Mouse (Mus musculus) spleen, postnatal 36 days (tissue): ENCODE data around the gene Mcm5.
A peak's percentile ranks its signal among the peaks of the same experiment; 100 is the strongest.

Source experiments
- DNase-seq, 2 experiments: peaks; one replicate each; pipeline ENCODE4 v3.0.0; 2022; ENCODE audit warnings: low spot score in 2 of 2, mixed read lengths in 1 of 2

The Mcm5 gene

DNA sequence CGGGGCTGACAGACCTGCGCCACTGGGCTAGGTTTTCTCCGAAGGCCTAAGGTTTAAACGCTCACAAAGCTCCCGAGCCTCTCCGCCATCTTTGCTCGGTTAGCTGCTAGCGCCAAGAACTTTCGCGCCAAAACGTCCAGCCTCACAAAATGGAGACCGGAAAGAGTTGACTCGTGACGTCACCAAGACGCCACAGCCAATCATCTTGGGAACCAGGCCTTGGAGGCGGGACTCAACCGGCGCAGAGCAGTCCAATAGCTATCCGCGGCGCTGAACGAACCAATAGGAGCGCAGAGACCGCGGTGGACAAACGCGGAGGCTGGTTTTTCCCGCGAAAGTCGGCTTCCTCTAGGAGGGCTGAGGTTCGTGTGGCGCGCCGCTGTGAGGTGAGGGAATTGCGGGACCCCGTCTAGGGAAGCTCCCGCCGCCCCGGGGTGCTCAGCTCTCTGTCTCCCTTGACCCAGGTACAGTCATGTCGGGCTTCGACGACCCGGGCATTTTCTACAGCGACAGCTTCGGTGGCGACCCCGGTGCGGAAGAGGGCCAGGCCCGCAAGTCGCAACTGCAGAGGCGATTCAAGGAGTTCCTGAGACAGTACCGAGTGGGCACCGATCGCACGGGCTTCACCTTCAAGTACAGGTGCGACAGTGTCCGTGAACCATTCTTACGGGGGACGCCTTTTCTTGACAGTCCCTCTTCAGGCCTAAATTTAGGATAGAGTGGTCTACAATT, at the start of gene Mcm5:
Gene Mcm5, plus strand, starts transcription at position 334 of the 732 bp plus-strand sequence.
- DNase-seq = peak; percentile 98

DNA sequence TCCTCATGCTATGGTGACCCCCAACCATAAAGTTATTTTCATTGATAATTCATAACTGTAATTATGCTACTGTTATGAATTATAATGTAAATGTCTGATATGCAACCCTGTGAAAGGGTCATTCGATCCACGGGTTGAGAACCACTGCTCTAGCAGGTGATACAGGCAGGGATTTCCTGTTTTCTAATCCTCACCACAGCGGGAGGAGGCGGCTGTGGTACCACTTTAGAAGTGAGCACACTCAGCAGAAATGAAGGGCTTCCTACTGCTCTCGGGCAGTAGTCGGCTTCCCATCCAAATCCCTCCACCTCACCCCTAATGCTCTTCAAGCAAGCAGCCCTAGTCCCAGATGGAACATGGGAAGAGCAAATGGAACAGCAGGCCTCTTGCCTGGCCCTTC, 49.3 kb upstream of the Mcm5 start:
- DNase-seq = no peak

DNA sequence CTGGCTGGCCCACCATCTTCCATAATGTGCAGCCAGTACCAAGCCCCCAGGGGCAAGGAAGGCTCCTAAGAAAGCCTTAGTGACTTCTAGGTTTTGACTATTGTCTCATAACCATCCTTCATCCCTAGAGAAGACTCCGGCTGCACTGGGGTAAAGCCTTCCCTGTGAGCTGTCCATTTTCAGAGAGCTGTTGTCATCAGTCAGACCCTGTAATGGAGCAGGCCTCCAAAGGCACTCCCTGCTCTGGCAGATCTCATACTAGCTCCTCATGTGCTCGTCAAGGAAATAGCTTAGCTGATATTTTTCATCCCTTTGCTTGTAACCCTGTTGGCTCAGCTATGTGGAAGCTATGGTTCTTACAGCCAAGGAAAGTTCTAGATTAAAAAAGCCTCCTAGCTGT, 48.6 kb upstream of the Mcm5 start:
- no peak for DNase-seq

DNA sequence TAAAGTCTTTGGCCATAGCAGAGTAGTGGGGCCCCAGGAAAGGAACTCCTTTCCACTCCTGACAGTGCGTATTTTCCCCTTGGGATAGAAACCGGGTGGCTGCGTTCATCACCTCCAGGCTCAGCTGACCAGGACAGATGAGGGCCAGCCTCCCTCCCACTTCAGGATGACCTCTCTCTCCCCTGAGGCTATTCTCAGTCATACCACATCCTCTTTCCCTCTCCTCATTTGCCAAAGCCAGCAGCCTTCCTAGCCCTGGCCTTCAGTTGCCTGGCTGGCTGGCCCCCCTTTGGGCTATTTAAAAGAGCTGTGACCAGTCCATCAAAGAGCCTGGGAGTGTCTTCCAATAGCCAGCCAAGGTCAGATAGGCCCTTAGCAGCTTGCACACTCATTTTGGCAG, 46.1 kb upstream of the Mcm5 start:
- DNase-seq = no peak

DNA sequence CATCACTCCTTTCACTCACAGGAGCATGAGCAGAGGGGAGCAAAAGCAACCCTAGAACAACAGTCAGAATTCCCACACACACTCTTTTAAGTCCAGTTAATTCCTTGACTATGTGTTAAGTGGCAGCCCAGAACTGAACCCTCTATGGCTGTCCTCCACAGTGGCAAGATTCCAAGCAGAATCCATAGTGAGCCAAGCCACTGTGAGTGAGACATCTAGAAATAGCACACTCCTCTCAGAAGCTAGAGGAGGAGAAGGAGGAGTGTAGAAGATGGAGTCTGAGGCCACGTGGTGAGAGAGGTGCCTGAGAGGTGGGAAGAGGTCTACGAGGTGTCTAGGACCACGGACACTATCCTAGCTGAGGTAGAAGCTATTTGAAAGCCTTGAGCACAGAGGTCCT, 44.6 kb upstream of the Mcm5 start:
- no peak for DNase-seq

DNA sequence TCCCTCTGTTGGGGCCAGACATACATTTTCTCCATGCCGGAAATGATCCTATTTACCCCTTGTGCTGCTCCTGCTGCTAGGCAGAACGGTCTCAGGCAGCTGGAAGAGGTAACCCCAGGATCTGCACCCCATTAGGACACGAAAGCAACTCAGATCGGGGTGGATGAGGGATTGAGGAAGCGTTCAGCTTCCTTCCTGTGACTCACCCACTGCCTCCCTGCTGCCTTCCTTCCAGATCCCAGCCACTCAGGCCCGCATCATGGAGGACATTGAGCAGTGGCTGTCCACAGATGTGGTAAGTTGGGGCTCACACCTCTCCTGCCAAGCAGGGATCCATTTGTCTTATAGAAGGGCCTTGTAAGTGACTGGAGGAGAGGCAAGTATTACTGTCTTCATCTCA, 42.1 kb upstream of the Mcm5 start:
- no peak for DNase-seq

DNA sequence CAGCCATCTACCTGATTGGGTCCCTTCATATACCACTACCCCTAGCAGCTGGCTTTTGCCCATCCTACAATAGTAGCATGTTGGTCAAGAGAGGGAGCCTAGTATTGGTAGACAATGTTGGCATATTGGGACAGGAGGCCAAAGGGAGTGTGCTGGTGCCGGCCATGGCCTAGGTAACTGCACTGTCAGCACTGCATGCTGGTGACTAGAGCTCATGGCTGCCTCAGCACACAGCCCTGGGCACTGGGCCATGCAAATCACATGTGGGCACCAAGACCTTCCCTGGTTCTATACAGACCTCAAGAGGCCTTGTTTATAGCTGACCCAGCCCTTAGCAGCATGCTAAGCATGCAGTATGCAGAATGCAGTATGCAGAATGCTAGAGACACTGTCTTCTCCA, 39.1 kb upstream of the Mcm5 start:
- DNase-seq = no peak

DNA sequence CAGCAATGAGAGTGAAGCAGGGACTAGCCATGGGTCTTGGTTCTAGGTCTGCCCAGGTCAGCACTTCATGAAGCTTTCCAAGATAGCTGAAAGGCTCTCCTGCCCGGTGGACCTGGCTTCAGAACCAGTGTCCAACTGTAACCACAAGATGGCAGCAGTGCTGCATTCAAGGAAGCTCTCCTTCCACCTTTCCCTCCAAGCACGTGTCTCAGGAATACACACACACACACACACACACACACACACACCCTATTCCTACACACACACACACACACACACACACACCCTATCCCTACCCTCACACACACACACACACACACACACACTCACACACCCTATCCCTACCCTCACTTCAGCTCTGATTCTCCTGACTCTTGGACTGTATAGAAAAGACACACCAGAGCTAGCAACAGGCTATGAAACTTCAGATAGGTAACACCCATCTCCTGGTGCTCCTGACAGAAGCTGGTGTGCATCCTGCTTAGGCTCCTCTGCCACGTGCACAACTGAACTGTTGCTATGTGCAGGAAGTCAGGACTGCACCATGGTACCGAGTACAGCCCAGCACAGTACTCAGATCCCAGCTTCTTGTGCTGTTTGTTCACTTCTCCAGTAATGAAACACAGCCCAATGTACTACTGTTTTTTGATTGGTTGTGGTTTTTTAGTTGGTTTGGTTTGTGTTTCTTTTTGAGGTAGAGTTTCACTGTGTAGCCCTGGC, 37.6 kb upstream of the Mcm5 start:
- peak; percentile 45 to 67 for DNase-seq

DNA sequence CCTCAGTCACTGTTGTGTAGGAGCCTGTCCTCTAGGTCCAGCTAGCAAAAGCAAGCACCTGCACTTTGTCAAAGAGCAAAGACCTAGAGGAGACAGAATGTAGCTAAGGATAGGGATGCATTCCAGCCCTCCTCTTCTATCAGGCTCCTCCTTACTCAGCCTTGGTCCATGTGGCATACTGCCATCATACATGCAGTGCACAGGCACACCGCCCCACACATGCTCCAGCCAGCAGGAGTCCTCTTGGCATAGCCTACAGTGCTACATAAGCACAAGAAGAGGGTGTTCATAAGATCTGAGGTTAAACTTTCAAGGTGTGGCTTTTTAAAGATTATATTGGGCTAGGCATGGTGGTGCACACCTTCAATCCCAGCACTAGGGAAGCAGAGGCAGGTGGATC, 34.5 kb upstream of the Mcm5 start:
- DNase-seq = no peak

DNA sequence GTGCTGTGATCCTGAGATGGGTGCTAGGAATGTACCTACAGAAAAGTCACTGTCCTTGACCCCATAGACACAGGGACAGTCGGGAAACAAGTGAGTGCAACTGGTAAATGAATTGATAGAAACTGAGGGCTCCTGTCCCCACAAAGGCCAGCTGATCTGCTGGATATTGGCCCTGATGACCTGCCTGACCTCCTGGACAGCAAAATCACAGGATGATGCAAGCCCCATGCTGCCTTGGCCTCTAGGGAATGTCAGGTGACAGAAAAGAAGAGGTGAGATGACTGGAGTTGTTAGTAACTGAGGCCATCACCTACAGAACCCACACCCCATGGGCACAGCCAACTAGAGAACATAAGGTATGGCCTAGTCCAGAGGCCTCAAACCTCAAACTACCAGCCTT, 31.2 kb upstream of the Mcm5 start:
- no peak for DNase-seq

DNA sequence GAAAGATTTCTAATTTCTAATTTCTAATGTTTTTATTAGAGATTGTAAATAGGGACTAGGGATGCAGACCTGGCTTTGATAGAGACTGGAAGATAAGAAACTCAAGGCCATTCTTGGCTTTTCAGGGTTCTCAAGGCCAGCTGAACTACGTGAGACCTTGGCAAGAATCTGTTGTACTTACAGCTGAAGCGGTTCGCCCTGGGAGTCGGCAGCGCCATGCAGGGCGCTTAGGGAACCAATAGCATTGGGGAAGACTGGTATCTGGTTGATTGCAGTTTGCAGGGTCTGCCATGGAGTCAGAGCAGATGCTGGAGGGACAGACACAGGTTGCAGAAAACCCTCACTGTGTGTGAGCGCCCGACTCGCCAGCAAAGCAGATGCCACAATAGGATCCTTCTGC, 30.5 kb upstream of the Mcm5 start:
- DNase-seq = no peak

DNA sequence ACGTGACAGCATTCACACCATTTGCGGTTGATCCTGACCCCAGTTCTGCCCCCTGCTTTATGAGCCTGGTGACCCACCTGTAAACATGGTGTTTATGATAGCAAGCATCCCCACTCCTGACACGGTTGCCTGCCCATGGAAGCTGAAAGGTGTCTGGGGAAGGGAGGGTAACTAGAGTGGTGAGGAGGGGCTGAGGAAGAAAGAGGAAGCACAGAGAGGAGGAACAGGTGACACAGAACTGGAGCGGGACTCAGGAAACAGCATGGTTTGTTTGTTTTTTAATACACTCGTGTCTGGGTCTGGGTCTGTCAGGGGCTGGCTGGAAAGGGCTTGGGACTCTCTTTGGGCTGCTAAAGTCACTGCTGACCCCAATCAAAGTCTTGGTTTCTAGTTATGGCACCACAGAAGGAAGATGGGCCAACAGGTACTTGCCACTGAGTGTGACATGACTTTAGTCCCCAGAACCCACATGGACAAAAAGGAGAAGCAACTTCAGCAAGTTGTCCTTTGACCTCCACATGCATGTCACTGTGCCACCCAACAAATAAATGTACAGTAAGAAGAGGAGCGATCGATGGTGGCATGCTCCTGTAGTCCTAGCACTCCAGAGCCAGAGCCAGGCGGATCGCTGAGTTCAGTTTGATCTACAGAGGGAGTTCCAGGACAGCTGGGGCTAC, 27.9 kb upstream of the Mcm5 start:
- no peak for DNase-seq

DNA sequence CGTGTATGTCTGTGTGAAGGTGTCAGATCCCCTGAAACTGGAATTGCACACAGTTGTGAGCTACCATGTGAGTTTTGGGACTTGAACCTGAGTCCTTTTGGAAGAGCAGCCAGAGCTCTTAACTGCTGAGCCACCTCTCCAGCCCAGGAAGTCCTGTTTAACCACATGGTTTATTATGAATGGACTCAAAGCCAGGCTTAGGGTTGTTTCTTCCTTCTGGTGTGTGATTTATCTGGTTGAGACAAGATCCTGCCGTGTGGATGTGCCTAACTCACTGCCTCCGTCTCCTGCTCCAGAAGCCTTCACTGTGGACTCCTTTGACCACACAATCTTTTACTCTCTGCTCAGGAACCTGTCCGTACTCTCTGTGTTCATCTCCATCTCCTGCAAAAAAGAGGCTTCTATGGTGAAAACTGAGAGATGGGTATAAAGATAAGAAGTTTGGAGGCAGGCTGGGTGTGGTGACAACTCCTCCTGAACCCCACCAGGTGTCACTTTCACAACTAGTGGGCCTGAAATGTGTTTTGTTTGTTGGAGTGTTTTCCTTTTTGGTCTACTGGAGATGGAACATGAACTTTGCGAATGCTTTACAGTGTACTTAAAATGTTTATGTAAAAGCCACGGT, 27.1 kb upstream of the Mcm5 start:
- DNase-seq = no peak

DNA sequence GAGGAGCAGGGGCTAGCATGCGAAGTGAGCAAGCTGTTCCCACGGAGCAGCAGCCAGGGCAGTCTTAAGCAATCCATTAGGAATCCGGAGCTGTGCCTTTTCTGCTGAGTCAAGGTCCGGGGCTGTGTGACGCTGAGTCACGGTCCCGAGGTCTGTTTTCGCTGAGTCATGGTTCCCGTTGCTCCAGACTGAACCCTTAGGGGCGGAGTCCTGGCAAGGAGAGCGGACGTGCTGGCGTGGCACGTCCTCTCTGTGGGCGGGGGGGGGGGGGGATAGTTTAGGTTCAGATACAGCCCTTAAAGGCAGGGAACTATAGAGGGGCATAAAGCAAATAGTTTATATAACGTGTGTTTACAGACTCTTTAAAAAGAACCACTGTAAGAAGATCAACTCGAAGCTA, 25.5 kb upstream of the Mcm5 start:
- DNase-seq = peak; percentile 73 to 88

DNA sequence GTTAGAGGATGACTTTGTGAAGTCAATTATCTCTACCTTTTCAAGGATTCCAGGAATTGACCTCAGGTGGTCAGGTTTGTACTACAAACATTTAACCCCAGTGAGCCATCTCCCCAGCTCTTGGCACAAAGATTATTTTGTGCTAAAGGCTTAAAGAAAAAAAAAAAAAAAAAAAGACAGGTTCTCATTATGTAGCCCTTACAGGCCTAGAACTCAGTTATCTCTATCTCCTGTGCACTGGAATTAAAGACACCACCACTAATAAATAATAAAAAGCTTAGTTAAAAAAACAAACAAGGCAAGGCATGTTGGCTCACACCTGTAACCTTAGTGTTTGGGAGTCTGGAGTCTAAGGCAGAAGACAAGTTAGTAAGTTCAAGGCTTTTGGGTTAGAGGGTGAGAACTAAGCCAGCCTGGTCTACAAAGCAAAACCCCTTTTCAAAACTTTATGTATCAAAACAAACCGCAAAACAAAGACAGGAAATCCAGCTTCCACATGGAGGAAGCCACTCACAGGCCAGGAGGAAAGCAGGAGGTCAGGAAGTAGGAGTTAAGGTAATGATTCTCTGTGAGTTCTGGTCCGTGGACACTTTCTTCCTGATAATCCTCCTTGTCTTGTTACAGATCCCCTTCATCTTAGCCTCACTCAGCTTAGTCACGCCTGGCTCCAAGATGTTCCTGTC, 24.8 kb upstream of the Mcm5 start:
- no peak for DNase-seq

DNA sequence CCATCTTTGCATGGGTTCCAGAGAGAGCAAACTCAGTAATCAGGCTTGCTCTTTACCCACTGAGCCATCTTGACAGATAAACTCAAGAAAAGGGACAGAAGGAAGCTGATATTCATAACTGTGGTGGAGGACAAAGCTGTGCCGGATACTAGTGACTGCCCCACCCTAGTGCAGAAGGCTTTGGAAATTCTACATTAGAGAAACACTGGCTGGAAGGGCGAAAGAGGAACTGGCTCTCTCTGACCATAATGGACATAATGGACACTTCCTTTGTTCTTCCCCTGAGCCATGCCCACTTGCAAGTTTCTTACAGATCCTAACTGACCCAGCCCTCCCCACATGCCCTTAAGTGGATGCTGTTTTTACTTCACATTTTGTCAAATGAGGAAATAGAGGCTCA, 23.4 kb upstream of the Mcm5 start:
- DNase-seq = peak in 1 of 2 experiments; percentile 24

DNA sequence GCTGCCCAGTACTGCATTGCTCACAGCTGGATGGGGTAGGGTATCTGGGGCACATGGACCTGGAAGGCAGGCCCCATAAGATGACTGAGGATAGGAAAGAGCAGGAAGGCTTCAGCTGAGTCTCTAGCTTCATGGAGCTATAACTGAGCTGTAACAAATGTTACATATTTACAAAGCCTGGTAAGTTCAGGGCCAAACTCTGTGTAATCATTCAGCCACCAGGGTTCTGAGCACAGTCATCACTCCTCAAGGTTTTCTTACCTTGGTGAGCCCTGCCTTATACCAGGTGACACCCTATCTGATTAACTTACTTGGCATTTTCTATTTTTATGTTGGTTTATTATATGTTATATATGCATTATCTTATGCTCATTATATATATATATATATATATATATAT, 22.2 kb upstream of the Mcm5 start:
- DNase-seq = no peak

DNA sequence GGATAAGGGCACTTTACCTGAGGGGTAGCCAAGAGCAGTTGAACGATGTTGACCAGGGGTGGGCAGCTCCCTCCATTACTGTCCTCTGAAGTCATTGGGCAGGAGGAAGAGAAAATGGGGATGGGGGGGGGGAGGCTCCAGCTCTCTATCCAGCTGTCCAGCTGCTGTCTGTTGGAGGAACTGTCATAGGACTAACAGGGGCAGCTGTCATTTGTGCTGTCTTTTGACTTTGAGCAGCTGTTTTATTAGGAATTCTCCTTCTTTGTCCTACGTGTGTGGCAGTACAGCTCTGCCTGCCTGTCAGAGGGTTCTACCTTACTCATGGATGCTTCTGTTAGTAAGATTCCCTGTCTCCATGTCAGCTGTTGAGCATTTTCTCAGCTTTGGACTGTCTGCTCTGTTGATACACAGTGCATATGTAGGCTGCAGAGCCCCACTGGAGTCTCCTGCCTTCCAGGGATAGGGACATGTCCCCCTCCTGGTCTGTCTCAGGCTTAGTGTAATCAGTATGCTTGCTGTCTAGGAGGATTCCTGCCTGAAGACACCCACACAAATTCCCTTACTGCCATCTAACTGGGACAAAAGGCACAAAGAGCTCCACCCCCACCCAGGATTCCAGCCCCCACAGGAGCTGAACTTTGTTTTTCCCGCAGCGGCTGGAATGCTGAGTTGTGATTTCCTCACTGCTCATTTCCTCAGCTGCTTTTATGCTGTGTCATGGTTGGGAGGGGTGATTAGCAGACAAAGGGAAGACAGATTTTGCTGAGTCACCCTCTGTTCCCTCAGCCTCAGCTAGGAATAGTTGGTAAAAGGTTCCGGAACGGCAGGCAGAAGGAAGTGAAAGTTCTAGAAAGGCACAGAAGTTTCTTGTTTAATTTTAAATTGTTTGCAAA, 20.1 kb upstream of the Mcm5 start:
- peak; percentile 42 to 65 for DNase-seq

DNA sequence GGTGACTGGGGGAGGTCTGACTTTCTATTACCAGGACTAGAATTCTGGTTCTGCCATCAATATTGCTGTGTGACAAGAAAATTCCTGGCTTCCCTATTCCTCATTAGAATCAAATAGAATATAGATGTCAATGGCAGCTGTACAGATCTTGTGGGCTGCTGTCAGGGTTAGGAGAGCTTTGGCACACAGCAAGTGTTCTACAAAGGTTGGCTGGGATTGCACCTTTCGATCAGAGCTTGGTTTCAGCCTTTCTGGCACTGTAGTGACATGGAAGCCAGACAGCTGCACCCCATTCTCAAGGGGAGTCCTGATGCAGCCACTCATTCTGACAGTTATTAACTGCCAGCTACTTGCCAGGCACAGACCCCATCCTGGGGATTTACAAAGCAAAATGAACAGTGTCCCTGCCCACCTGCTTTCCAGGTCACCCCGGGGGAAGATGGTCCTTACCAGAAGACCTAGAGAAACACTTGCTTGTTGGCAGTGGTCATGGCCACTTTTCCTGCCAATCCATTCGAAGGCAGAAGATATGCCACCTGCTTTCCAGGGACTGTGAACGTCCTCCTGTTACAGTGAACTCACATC, 18.5 kb upstream of the Mcm5 start:
- DNase-seq = no peak

DNA sequence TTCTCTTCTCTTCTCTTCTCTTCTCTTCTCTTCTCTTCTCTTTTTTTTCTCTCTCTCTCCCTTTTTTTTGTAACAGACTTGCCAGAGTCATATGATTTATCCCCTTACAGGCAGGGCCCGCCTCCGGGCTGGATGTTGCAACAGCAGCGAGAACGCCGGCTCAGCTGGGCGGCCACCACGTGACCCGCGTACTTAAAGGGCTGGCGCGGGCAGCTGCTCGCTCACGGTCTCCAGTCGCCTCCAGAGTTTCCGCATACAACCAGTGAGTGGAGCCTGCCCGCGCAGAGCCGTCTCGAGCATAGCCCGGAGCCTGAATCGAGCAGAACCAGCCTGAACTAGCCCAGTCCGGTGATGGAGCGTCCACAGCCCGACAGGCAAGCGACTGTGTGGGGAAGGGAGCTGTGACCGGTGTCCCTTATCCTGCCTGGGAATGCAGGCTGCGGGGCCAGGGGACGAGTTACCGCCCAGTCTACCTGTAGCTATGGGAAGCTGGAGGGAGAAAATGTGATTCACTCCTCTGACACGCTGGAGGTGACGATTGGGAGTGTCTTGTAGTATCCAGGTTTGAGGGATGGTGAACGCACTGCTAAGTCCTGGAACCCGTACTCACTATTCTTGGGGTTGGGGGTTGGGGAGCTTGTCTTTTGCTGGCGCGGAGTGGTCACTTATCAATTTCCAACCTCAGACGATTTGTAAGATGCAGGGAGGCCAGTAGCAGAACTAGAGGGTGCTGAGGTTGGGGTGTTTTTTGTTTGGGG, 15.8 kb upstream of the Mcm5 start, which contains the start of gene Hmox1:
Gene Hmox1, plus strand, starts transcription at position 223 of the 758 bp plus-strand sequence.
- DNase-seq = peak; percentile 75 to 77
